Mouse (Mus musculus) CH12.LX (cell line): ENCODE measurements around the gene Rasgrp3. TPM values are rescaled to one million over a fixed set of nuclear protein-coding genes. Genes with fewer than 3 reads are reported as not detected.

Experiments
- DNase-seq: peaks from one replicate; pipeline ENCODE4 v3.0.0-alpha.2; 2013; ENCODE audit errors: extremely low read depth
- H3K27ac ChIP-seq: 2 replicates; pipeline ENCODE4 v1.5.1; 2012; ENCODE audit warnings: low read depth, mild to moderate bottlenecking, control low read depth, moderate library complexity; ENCODE audit not compliant: insufficient read depth
- H3K27me3 ChIP-seq: replicated peaks from 2 replicates; pipeline ENCODE3; 2012; ENCODE audit warnings: inconsistent platforms
- H3K36me3 ChIP-seq, 2 experiments: replicated peaks in 1 of 2; 2 replicates each; pipeline versions ENCODE3 to v1.6.1; 2012; ENCODE audit warnings: inconsistent platforms in 1 of 2, low read length in 1 of 2, mild to moderate bottlenecking in 1 of 2, mixed read lengths in 1 of 2, moderate library complexity in 1 of 2; ENCODE audit not compliant: control insufficient read depth in 1 of 2, insufficient read depth in 1 of 2
- H3K4me1 ChIP-seq, 2 experiments: 2 replicates each; pipeline ENCODE4 v1.6.1; 2012; ENCODE audit warnings: inconsistent platforms in 1 of 2, moderate library complexity in 1 of 2; ENCODE audit not compliant: insufficient read depth in 2 of 2, control insufficient read depth in 1 of 2
- H3K4me2 ChIP-seq: 2 replicates; pipeline ENCODE4 v1.6.1; 2012; ENCODE audit warnings: low read depth, mild to moderate bottlenecking, control low read depth; ENCODE audit not compliant: poor library complexity, insufficient read depth, severe bottlenecking
- H3K4me3 ChIP-seq, 3 experiments: fragments of 150-350 bp in 1 of 3; sonication (generic) in 1 of 3; replicated peaks in 1 of 3; 2 replicates each; pipeline versions ENCODE3 to v1.5.1; 2011 to 2012; ENCODE audit warnings: low read depth in 2 of 3, low read length in 2 of 3, mild to moderate bottlenecking in 2 of 3, moderate library complexity in 2 of 3, control low read depth in 1 of 3, improper control_type of control experiment in 1 of 3, inconsistent platforms in 1 of 3, mixed read lengths in 1 of 3; ENCODE audit not compliant: poor library complexity in 1 of 3
- H3K79me2 ChIP-seq: replicated peaks from 2 replicates; pipeline ENCODE4 v1.6.1; 2012; ENCODE audit warnings: mild to moderate bottlenecking, moderate library complexity; ENCODE audit not compliant: control insufficient read depth, poor library complexity, insufficient read depth, severe bottlenecking; ENCODE audit errors: extremely low read depth
- H3K9ac ChIP-seq: 2 replicates; pipeline ENCODE4 v1.6.1; 2012; ENCODE audit warnings: low read depth, mild to moderate bottlenecking, control low read depth, moderate library complexity; ENCODE audit not compliant: insufficient read depth
- H3K9me3 ChIP-seq: replicated peaks from 2 replicates; pipeline ENCODE3; 2012; ENCODE audit warnings: low read length, inconsistent platforms, mixed read lengths
- BHLHE40 ChIP-seq: IDR thresholded peaks from 2 replicates; pipeline ENCODE4 v1.6.1; 2011; ENCODE audit warnings: mild to moderate bottlenecking, low read depth, low read length, improper control_type of control experiment
- CHD1 ChIP-seq: IDR thresholded peaks from 2 replicates; pipeline ENCODE4 v1.6.1; 2012; ENCODE audit warnings: low read depth, low read length, improper control_type of control experiment, inconsistent platforms
- CHD2 ChIP-seq: IDR thresholded peaks from 2 replicates; pipeline ENCODE4 v1.6.1; 2011; ENCODE audit warnings: low read length, improper control_type of control experiment
- CTCF ChIP-seq, 2 experiments: IDR thresholded peaks in 1 of 2; conservative IDR thresholded peaks in 1 of 2; 2 replicates each; pipeline ENCODE4 v1.5.1; 2011 to 2012; ENCODE audit warnings: low read depth in 2 of 2, low read length in 2 of 2, improper control_type of control experiment in 1 of 2, inconsistent platforms in 1 of 2, mild to moderate bottlenecking in 1 of 2, moderate library complexity in 1 of 2
- ELF1 ChIP-seq: IDR thresholded peaks from 2 replicates; pipeline ENCODE4 v1.6.1; 2014; ENCODE audit warnings: low read depth, mild to moderate bottlenecking, inconsistent platforms, low read length, improper control_type of control experiment
- EP300 ChIP-seq: IDR thresholded peaks from 2 replicates; pipeline ENCODE4 v1.6.1; 2011; ENCODE audit warnings: low read length, improper control_type of control experiment
- ETS1 ChIP-seq: conservative IDR thresholded peaks from 2 replicates; pipeline ENCODE4 v1.6.1; 2012; ENCODE audit warnings: low read depth, mild to moderate bottlenecking, inconsistent platforms, low read length, improper control_type of control experiment, moderate library complexity
- GABPA ChIP-seq: IDR thresholded peaks from 2 replicates; pipeline ENCODE4 v1.6.1; 2012; ENCODE audit warnings: low read depth, low read length, improper control_type of control experiment, inconsistent platforms; ENCODE audit not compliant: insufficient replicate concordance
- HCFC1 ChIP-seq: IDR thresholded peaks from 2 replicates; pipeline ENCODE4 v1.6.1; 2012; ENCODE audit warnings: low read depth, mild to moderate bottlenecking, inconsistent platforms, low read length, improper control_type of control experiment
- IRF4 ChIP-seq: IDR thresholded peaks from 2 replicates; pipeline ENCODE4 v1.6.1; 2014; ENCODE audit warnings: low read depth, mild to moderate bottlenecking, inconsistent platforms, low read length, improper control_type of control experiment
- JUN ChIP-seq: IDR thresholded peaks from 2 replicates; pipeline ENCODE4 v1.6.1; 2011; ENCODE audit warnings: low read depth, mild to moderate bottlenecking, low read length, improper control_type of control experiment, moderate library complexity; ENCODE audit not compliant: insufficient read depth
- JUND ChIP-seq: conservative IDR thresholded peaks from 2 replicates; pipeline ENCODE4 v1.6.1; 2011; ENCODE audit warnings: low read depth, low read length, improper control_type of control experiment
- KAT2A ChIP-seq: IDR thresholded peaks from 2 replicates; pipeline ENCODE4 v1.6.1; 2012; ENCODE audit warnings: low read length, improper control_type of control experiment, inconsistent platforms; ENCODE audit not compliant: insufficient replicate concordance
- MAFK ChIP-seq: IDR thresholded peaks from 2 replicates; pipeline ENCODE4 v1.6.1; 2011; ENCODE audit warnings: low read length, improper control_type of control experiment; ENCODE audit not compliant: insufficient replicate concordance
- MAX ChIP-seq: IDR thresholded peaks from 2 replicates; pipeline ENCODE4 v1.6.1; 2011; ENCODE audit warnings: low read length, improper control_type of control experiment
- MEF2A ChIP-seq: IDR thresholded peaks from 2 replicates; pipeline ENCODE4 v1.6.1; 2014; ENCODE audit warnings: low read depth, mild to moderate bottlenecking, inconsistent platforms, low read length, improper control_type of control experiment, borderline replicate concordance
- MXI1 ChIP-seq: IDR thresholded peaks from 2 replicates; pipeline ENCODE4 v1.6.1; 2011; ENCODE audit warnings: mild to moderate bottlenecking, low read depth, low read length, improper control_type of control experiment
- MYC ChIP-seq: IDR thresholded peaks from 2 replicates; pipeline ENCODE4 v1.6.1; 2011; ENCODE audit warnings: low read depth, mild to moderate bottlenecking, improper control_type of control experiment, low read length
- NELFE ChIP-seq: IDR thresholded peaks from 2 replicates; pipeline ENCODE4 v1.6.1; 2011; ENCODE audit warnings: low read depth, low read length, improper control_type of control experiment
- NRF1 ChIP-seq: IDR thresholded peaks from 2 replicates; pipeline ENCODE4 v1.6.1; 2014; ENCODE audit warnings: low read depth, mild to moderate bottlenecking, inconsistent platforms, low read length, improper control_type of control experiment, moderate library complexity
- PAX5 ChIP-seq: IDR thresholded peaks from 2 replicates; pipeline ENCODE4 v1.6.1; 2012; ENCODE audit warnings: low read length, inconsistent platforms, mixed read lengths
- POLR2A ChIP-seq: IDR thresholded peaks from 2 replicates; pipeline ENCODE4 v1.6.1; 2011; ENCODE audit warnings: low read depth, mild to moderate bottlenecking, improper control_type of control experiment, low read length
- RAD21 ChIP-seq: IDR thresholded peaks from 2 replicates; pipeline ENCODE4 v1.6.1; 2011; ENCODE audit warnings: low read depth, mild to moderate bottlenecking, low read length, improper control_type of control experiment, moderate library complexity
- RCOR1 ChIP-seq: conservative IDR thresholded peaks from 2 replicates; pipeline ENCODE4 v1.6.1; 2012; ENCODE audit warnings: low read depth, mild to moderate bottlenecking, inconsistent platforms, low read length, improper control_type of control experiment
- SIN3A ChIP-seq: IDR thresholded peaks from 2 replicates; pipeline ENCODE4 v1.6.1; 2012; ENCODE audit warnings: low read length, improper control_type of control experiment, inconsistent platforms
- SMC3 ChIP-seq: IDR thresholded peaks from 2 replicates; pipeline ENCODE4 v1.6.1; 2011; ENCODE audit warnings: low read depth, low read length, improper control_type of control experiment
- TBP ChIP-seq: conservative IDR thresholded peaks from 2 replicates; pipeline ENCODE4 v1.6.1; 2011; ENCODE audit warnings: low read depth, low read length, improper control_type of control experiment
- TCF12 ChIP-seq: IDR thresholded peaks from 2 replicates; pipeline ENCODE4 v1.6.1; 2014; ENCODE audit warnings: low read depth, mild to moderate bottlenecking, inconsistent platforms, low read length, improper control_type of control experiment
- UBTF ChIP-seq: IDR thresholded peaks from 2 replicates; pipeline ENCODE4 v1.6.1; 2012; ENCODE audit warnings: low read depth, mild to moderate bottlenecking, inconsistent platforms, low read length, improper control_type of control experiment, moderate library complexity
- USF1 ChIP-seq: IDR thresholded peaks from 2 replicates; pipeline ENCODE4 v1.6.1; 2014; ENCODE audit warnings: low read depth, mild to moderate bottlenecking, inconsistent platforms, low read length, improper control_type of control experiment
- USF2 ChIP-seq: conservative IDR thresholded peaks from 2 replicates; pipeline ENCODE4 v1.6.1; 2011; ENCODE audit warnings: low read depth, low read length, improper control_type of control experiment
- ZC3H11A ChIP-seq: IDR thresholded peaks from 2 replicates; pipeline ENCODE4 v1.6.1; 2012; ENCODE audit warnings: low read depth, mild to moderate bottlenecking, inconsistent platforms, low read length, improper control_type of control experiment
- ZNF384 ChIP-seq: IDR thresholded peaks from 2 replicates; pipeline ENCODE4 v1.6.1; 2012; ENCODE audit warnings: low read depth, low read length, improper control_type of control experiment, inconsistent platforms
- dilution Hi-C: fragments of 300-500 bp; cut with MboI; formaldehyde crosslinking; loops from 2 replicates; pipeline ENCODE4 v1.14.3; 2020; ENCODE audit warnings: low sequenced_read_pairs; ENCODE audit not compliant: extremely low pct_unique_long_range_greater_than_20kb, extremely low pct_ligation_motif_present
- in situ Hi-C: fragments of 300-500 bp; cut with MboI; formaldehyde crosslinking; loops from 3 replicates; pipeline ENCODE4 v1.14.3; 2019; ENCODE audit warnings: low sequenced_read_pairs, low pct_ligation_motif_present, low pct_unique_long_range_greater_than_20kb, mixed read lengths
- polyA plus RNA-seq: library from polyadenylated mRNA; unstranded; fragments of >175 nt; gene quantifications from 2 replicates; pipeline ENCODE4 v1.2.1, GENCODE M21; 2012; ENCODE audit warnings: low read depth; ENCODE audit not compliant: insufficient read length
- total RNA-seq, 2 experiments: library from RNA; depleted of rRNA; stranded (reverse); fragments of 300-350 nt in 1 of 2; fragments of >200 nt in 1 of 2; gene quantifications; 2 replicates each; pipeline ENCODE4 v1.2.3; 2012 to 2014

The Rasgrp3 gene
- total and polyA plus RNA-seq, 3 experiments = 79.6 to 164 (median 161) TPM

- DNase-seq = peak; percentile 77
- Histone ChIP-seq H3K9me3 (no peaks in the 10 kb centered on the region), H3K4me3 (peak overlapping the region in 1 of 3 experiments; percentile 9), H3K27ac (peak overlapping the region; percentile 98), H3K9ac (peak overlapping the region; percentile 36), H3K4me1 (peaks cover 17 to 91% of the 10 kb centered on the region in 2 experiments), H3K36me3 (peaks cover 20 to 72% of the 10 kb centered on the region in 2 experiments), H3K4me2 (peak overlapping the region; percentile 65), H3K79me2 (no peaks in the 10 kb centered on the region), H3K27me3 (no peaks in the 10 kb centered on the region)
- dilution Hi-C loops = no loop called here
- TF ChIP-seq MEF2A (peak; percentile 69), MAX (no peak), USF1 (no peak), CTCF (conservative IDR thresholded peaks at IDR 0.05 in 1 of 2, IDR thresholded peaks at IDR 0.05 in 1 of 2; ENCODE audit: low read depth in 2 of 2, low read length in 2 of 2) (peak in 1 of 2 experiments; percentile 33; a peak in 1 of 4 replicates), MYC (0 out of 2 replicates have a peak, but pooled peaks have one; percentile 14), GABPA (no peak), TBP (no peak), TCF12 (peak; percentile 21), USF2 (no peak), KAT2A (no peak), ZC3H11A (no peak), NELFE (no peak), JUND (peak; percentile 61), RCOR1 (no peak), RAD21 (no peak; the same call in none of the 2 replicates), NRF1 (no peak), ETS1 (peak; percentile 32; the same call in 1 of the 2 replicates), ZNF384 (no peak), UBTF (no peak), MXI1 (peak; percentile 30; the same call in 1 of the 2 replicates), SMC3 (peak; percentile 51), BHLHE40 (no peak; the same call in 1 of the 2 replicates), MAFK (no peak), CHD1 (0 out of 2 replicates have a peak, but pooled peaks have one; percentile 24), JUN (no peak), EP300 (peak; percentile 60), ELF1 (0 out of 2 replicates have a peak, but pooled peaks have one; percentile 26), PAX5 (no peak), SIN3A (0 out of 2 replicates have a peak, but pooled peaks have one; percentile 24), IRF4 (peak; percentile 7; the same call in 1 of the 2 replicates), HCFC1 (no peak), POLR2A (peak; percentile 54; the same call in 1 of the 2 replicates), CHD2 (0 out of 2 replicates have a peak, but pooled peaks have one; percentile 13)
- in situ Hi-C loops = no loop called here
Measured at GRCm38 (mm10) chr17:75518181-75518901, 82.6 kb downstream of the Rasgrp3 start.
